Mouse (Mus musculus) CH12.LX (cell line): ENCODE measurements around the gene Dynlt1c. TPM values are rescaled to one million over a fixed set of nuclear protein-coding genes. Genes with fewer than 3 reads are reported as not detected.
A peak's percentile ranks its signal among the peaks of the same experiment; 100 is the strongest.
"Not testable (repeated sequence)": the region's sequence is repeated elsewhere in the genome, so short reads cannot be mapped to it uniquely, and the experiment has no call there.

ENCODE experiments used
- DNase-seq: peaks from one replicate; pipeline ENCODE4 v3.0.0-alpha.2; 2013; ENCODE audit errors: extremely low read depth
- H3K27ac ChIP-seq: 2 replicates; pipeline ENCODE4 v1.5.1; 2012; ENCODE audit warnings: low read depth, mild to moderate bottlenecking, control low read depth, moderate library complexity; ENCODE audit not compliant: insufficient read depth
- H3K27me3 ChIP-seq: replicated peaks from 2 replicates; pipeline ENCODE3; 2012; ENCODE audit warnings: inconsistent platforms
- H3K36me3 ChIP-seq, 2 experiments: replicated peaks in 1 of 2; 2 replicates each; pipeline versions ENCODE3 to v1.6.1; 2012; ENCODE audit warnings: inconsistent platforms in 1 of 2, low read length in 1 of 2, mild to moderate bottlenecking in 1 of 2, mixed read lengths in 1 of 2, moderate library complexity in 1 of 2; ENCODE audit not compliant: control insufficient read depth in 1 of 2, insufficient read depth in 1 of 2
- H3K4me1 ChIP-seq, 2 experiments: 2 replicates each; pipeline ENCODE4 v1.6.1; 2012; ENCODE audit warnings: inconsistent platforms in 1 of 2, moderate library complexity in 1 of 2; ENCODE audit not compliant: insufficient read depth in 2 of 2, control insufficient read depth in 1 of 2
- H3K4me2 ChIP-seq: 2 replicates; pipeline ENCODE4 v1.6.1; 2012; ENCODE audit warnings: low read depth, mild to moderate bottlenecking, control low read depth; ENCODE audit not compliant: poor library complexity, insufficient read depth, severe bottlenecking
- H3K4me3 ChIP-seq, 3 experiments: fragments of 150-350 bp in 1 of 3; sonication (generic) in 1 of 3; replicated peaks in 1 of 3; 2 replicates each; pipeline versions ENCODE3 to v1.5.1; 2011 to 2012; ENCODE audit warnings: low read depth in 2 of 3, low read length in 2 of 3, mild to moderate bottlenecking in 2 of 3, moderate library complexity in 2 of 3, control low read depth in 1 of 3, improper control_type of control experiment in 1 of 3, inconsistent platforms in 1 of 3, mixed read lengths in 1 of 3; ENCODE audit not compliant: poor library complexity in 1 of 3
- H3K79me2 ChIP-seq: replicated peaks from 2 replicates; pipeline ENCODE4 v1.6.1; 2012; ENCODE audit warnings: mild to moderate bottlenecking, moderate library complexity; ENCODE audit not compliant: control insufficient read depth, poor library complexity, insufficient read depth, severe bottlenecking; ENCODE audit errors: extremely low read depth
- H3K9ac ChIP-seq: 2 replicates; pipeline ENCODE4 v1.6.1; 2012; ENCODE audit warnings: low read depth, mild to moderate bottlenecking, control low read depth, moderate library complexity; ENCODE audit not compliant: insufficient read depth
- H3K9me3 ChIP-seq: replicated peaks from 2 replicates; pipeline ENCODE3; 2012; ENCODE audit warnings: low read length, inconsistent platforms, mixed read lengths
- MXI1 ChIP-seq: IDR thresholded peaks from 2 replicates; pipeline ENCODE4 v1.6.1; 2011; ENCODE audit warnings: mild to moderate bottlenecking, low read depth, low read length, improper control_type of control experiment
- NELFE ChIP-seq: IDR thresholded peaks from 2 replicates; pipeline ENCODE4 v1.6.1; 2011; ENCODE audit warnings: low read depth, low read length, improper control_type of control experiment
- NRF1 ChIP-seq: IDR thresholded peaks from 2 replicates; pipeline ENCODE4 v1.6.1; 2014; ENCODE audit warnings: low read depth, mild to moderate bottlenecking, inconsistent platforms, low read length, improper control_type of control experiment, moderate library complexity
- POLR2A ChIP-seq: IDR thresholded peaks from 2 replicates; pipeline ENCODE4 v1.6.1; 2011; ENCODE audit warnings: low read depth, mild to moderate bottlenecking, improper control_type of control experiment, low read length
- SIN3A ChIP-seq: IDR thresholded peaks from 2 replicates; pipeline ENCODE4 v1.6.1; 2012; ENCODE audit warnings: low read length, improper control_type of control experiment, inconsistent platforms
- TCF12 ChIP-seq: IDR thresholded peaks from 2 replicates; pipeline ENCODE4 v1.6.1; 2014; ENCODE audit warnings: low read depth, mild to moderate bottlenecking, inconsistent platforms, low read length, improper control_type of control experiment
- dilution Hi-C: fragments of 300-500 bp; cut with MboI; formaldehyde crosslinking; loops from 2 replicates; pipeline ENCODE4 v1.14.3; 2020; ENCODE audit warnings: low sequenced_read_pairs; ENCODE audit not compliant: extremely low pct_unique_long_range_greater_than_20kb, extremely low pct_ligation_motif_present
- in situ Hi-C: fragments of 300-500 bp; cut with MboI; formaldehyde crosslinking; loops from 3 replicates; pipeline ENCODE4 v1.14.3; 2019; ENCODE audit warnings: low sequenced_read_pairs, low pct_ligation_motif_present, low pct_unique_long_range_greater_than_20kb, mixed read lengths
- polyA plus RNA-seq: library from polyadenylated mRNA; unstranded; fragments of >175 nt; gene quantifications from 2 replicates; pipeline ENCODE4 v1.2.1, GENCODE M21; 2012; ENCODE audit warnings: low read depth; ENCODE audit not compliant: insufficient read length
- total RNA-seq, 2 experiments: library from RNA; depleted of rRNA; stranded (reverse); fragments of 300-350 nt in 1 of 2; fragments of >200 nt in 1 of 2; gene quantifications; 2 replicates each; pipeline ENCODE4 v1.2.3; 2012 to 2014

The Dynlt1c gene
- total RNA-seq (2012; rRNA removed): 11.2 and 16.5 TPM in 2 replicates
- 11.2 and 14.7 TPM in 2 replicates for total RNA-seq (2014; rRNA removed)
- 2.3 and 6.5 TPM in 2 replicates for polyA plus RNA-seq

GRCm38 (mm10) chr17:6601204-6601911, at the start of gene Dynlt1c:
Gene Dynlt1c, plus strand, starts transcription at chr17:6601671.
- dilution Hi-C loops, in situ Hi-C loops, H3K9ac ChIP-seq: not testable (repeated sequence)

GRCm38 (mm10) chr17:6553798-6554197, 47.7 kb upstream of the Dynlt1c start:
- H3K9ac ChIP-seq, H3K79me2 ChIP-seq, H3K36me3 ChIP-seq, H3K9me3 ChIP-seq, H3K27me3 ChIP-seq, H3K4me1 ChIP-seq, H3K4me3 ChIP-seq, H3K4me2 ChIP-seq, dilution Hi-C loops, DNase-seq, H3K27ac ChIP-seq, in situ Hi-C loops: not testable (repeated sequence)

More at GRCm38 (mm10) chr17:6601204-6601911, at the start of gene Dynlt1c:
- H3K36me3 ChIP-seq, H3K79me2 ChIP-seq, H3K27me3 ChIP-seq, H3K4me1 ChIP-seq, H3K9me3 ChIP-seq: not testable (repeated sequence)
- TF ChIP-seq POLR2A (peak; percentile 54), TCF12 (peak; percentile 50), MXI1 (0 out of 2 replicates have a peak, but pooled peaks have one; percentile 35), NRF1 (peak; percentile 73), NELFE (peak; percentile 34; the same call in 1 of the 2 replicates), SIN3A (peak; percentile 24; the same call in 1 of the 2 replicates)
- peak within 1 kb of the TSS; percentile 87 for H3K27ac ChIP-seq
- H3K4me3 ChIP-seq: peak within 1 kb of the TSS; percentile 25 to 59 (median 34)
- peak; percentile 93 for DNase-seq
- H3K4me2 ChIP-seq: peak within 1 kb of the TSS; percentile 82; the same call in 1 of the 2 replicates

GRCm38 (mm10) chr17:6554243-6554642, 47.2 kb upstream of the Dynlt1c start:
- DNase-seq, H3K4me2 ChIP-seq, H3K9ac ChIP-seq, dilution Hi-C loops, H3K36me3 ChIP-seq, H3K9me3 ChIP-seq, H3K27ac ChIP-seq, in situ Hi-C loops, H3K79me2 ChIP-seq, H3K4me1 ChIP-seq, H3K27me3 ChIP-seq, H3K4me3 ChIP-seq: not testable (repeated sequence)

GRCm38 (mm10) chr17:6559447-6560133, 41.9 kb upstream of the Dynlt1c start:
- H3K36me3 ChIP-seq, in situ Hi-C loops, DNase-seq, H3K27ac ChIP-seq, H3K9ac ChIP-seq, H3K79me2 ChIP-seq, dilution Hi-C loops, H3K4me1 ChIP-seq, H3K27me3 ChIP-seq, H3K9me3 ChIP-seq, H3K4me2 ChIP-seq, H3K4me3 ChIP-seq: not testable (repeated sequence)

GRCm38 (mm10) chr17:6564866-6565265, 36.6 kb upstream of the Dynlt1c start:
- H3K27me3 ChIP-seq, in situ Hi-C loops, H3K4me1 ChIP-seq, H3K9ac ChIP-seq, H3K9me3 ChIP-seq, H3K4me3 ChIP-seq, H3K4me2 ChIP-seq, dilution Hi-C loops, H3K36me3 ChIP-seq, H3K79me2 ChIP-seq, H3K27ac ChIP-seq, DNase-seq: not testable (repeated sequence)
